In the genomic region with DNA sequence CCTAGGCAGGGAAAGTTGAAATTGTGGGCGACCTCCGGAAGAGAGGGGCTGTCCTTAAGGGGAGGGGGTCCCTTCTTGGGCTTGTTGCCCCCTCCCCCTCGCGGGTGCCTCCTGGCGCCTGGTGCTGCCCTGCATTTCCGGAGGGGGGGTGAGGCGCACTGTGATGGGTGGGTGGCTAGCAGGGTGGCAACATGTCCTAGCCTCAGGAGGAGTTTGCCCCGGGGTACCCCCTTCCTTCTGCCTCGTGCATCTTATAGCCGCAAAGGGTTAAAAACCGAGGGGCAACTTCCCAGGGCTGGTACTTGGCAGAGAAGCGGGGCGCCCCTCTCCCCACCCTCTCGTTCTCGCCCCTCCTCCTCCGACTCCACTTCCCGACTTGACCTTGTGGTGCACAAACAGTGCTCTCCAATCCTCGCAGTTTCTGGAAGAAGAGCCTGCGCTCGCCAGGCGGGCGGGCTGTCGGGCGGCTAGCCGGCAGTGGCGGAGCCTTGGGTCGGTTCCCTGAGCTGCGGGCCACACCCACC, we compare ENCODE assay signal across 8 mouse cellular contexts. TPM values are rescaled to one million over a fixed set of nuclear protein-coding genes. Genes with fewer than 3 reads are reported as not detected.
DNase-seq lines count a peak whose midpoint lies in the region; ATAC-seq and TF ChIP-seq lines count a peak whose summit lies in the region.

No protein-coding gene starts in this region.

- no peaks in the 10 kb centered on the region for H3K27me3 ChIP-seq in intestine, postnatal 0 days (replicated peaks; ENCODE audit: control insufficient read depth, insufficient read depth, low read length)

- H3K36me3 ChIP-seq in intestine, postnatal 0 days (ENCODE audit: control insufficient read depth, insufficient read depth) = no peaks in the 10 kb centered on the region

- peak overlapping the region; percentile 81 for H3K9ac ChIP-seq in intestine, postnatal 0 days (ENCODE audit: low read depth, low read length)

- peak; percentile 33 for ATAC-seq in activated CD4-positive, CD25-positive, alpha-beta regulatory T cell, adult 4 months
- peak; percentile 38 for ATAC-seq in granulocyte monocyte progenitor cell, adult 5-6 weeks (replicated peaks; ENCODE audit: poor library complexity, severe bottlenecking)
- ATAC-seq in intestine, postnatal 0 days = peak; percentile 25

- H3K27ac ChIP-seq in intestine, postnatal 0 days (ENCODE audit: low read depth, low read length) = peak overlapping the region; percentile 96

- H3K4me1 ChIP-seq in intestine, postnatal 0 days (replicated peaks; ENCODE audit: control insufficient read depth, insufficient read depth, low read length) = peaks cover 5% of the 10 kb centered on the region; the same call in 1 of the 2 replicates

- no peaks in the 10 kb centered on the region for H3K9me3 ChIP-seq in intestine, postnatal 0 days (ENCODE audit: control insufficient read depth)

- WGBS in intestine, postnatal 0 days = 2% methylated on average over 25 of the region's 28 CpGs

- TF ChIP-seq CTCF in intestine, postnatal 0 days (IDR thresholded peaks at IDR 0.05; ENCODE audit: low read depth) = peak; percentile 36

- H3K4me2 ChIP-seq in intestine, postnatal 0 days (replicated peaks; ENCODE audit: low read depth) = peak overlapping the region; percentile 97

- peak; percentile 72 for DNase-seq in embryo, embryonic 11 days
- peak; percentile 74 to 76 for DNase-seq in left cerebral cortex, postnatal 36 days (ENCODE audit: low spot score in 2 of 2)
- peak; percentile 43 for DNase-seq in mesoderm, embryonic 11.5 days (ENCODE audit: low read depth, low spot score)
- DNase-seq in skeletal muscle tissue, adult 2 months (ENCODE audit: low read depth, low spot score) = peak; percentile 87
- no peak for DNase-seq in c-Kit-positive CD71-positive TER-119-positive erythroid progenitor cells, embryonic 14.5 days (ENCODE audit: low spot score)

- intact Hi-C loops in left cerebral cortex, postnatal 36 days (cut with DNase I) = loop anchor here (1.0 to 5.0 kb wide), 5 partner anchors 40 to 504 kb away; a partner anchor contains a TSS

- H3K4me3 ChIP-seq in intestine, postnatal 0 days (ENCODE audit: low read depth, low read length) = peak overlapping the region; percentile 84

RNA-seq across cellular contexts. Expression of a gene that starts 1.1 kb away (rescaled TPM):
- 10 to 100 TPM; 13.5 to 17.6 TPM for polyA plus RNA-seq in activated CD4-positive, CD25-positive, alpha-beta regulatory T cell, adult 4 months (2017; shearing (Covaris generic))
- 6.3 and 9.3 TPM in 2 replicates for total RNA-seq in granulocyte monocyte progenitor cell, adult 5-6 weeks (2014; fragmentation: Nextera tagmentation)
- total RNA-seq in granulocyte monocyte progenitor cell, adult 5-6 weeks (2017) = 6.6 and 8.5 TPM in 2 replicates
- polyA plus RNA-seq in intestine, postnatal 0 days (2015; fragmentation: Nextera tagmentation; extraction: Ambion mirVana) = 1.7 and 2.1 TPM in 2 replicates
- 10 to 100 TPM; 34.0 to 39.7 TPM for total RNA-seq in left cerebral cortex, postnatal 36 days (2021)
